Mouse (Mus musculus) CH12.LX (cell line): ENCODE results near the gene Stk38l. TPM values are rescaled to one million over a fixed set of nuclear protein-coding genes. Genes with fewer than 3 reads are reported as not detected.

Source experiments
- DNase-seq: peaks from one replicate; pipeline ENCODE4 v3.0.0-alpha.2; 2013; ENCODE audit errors: extremely low read depth
- H3K27ac ChIP-seq: 2 replicates; pipeline ENCODE4 v1.5.1; 2012; ENCODE audit warnings: low read depth, mild to moderate bottlenecking, control low read depth, moderate library complexity; ENCODE audit not compliant: insufficient read depth
- H3K27me3 ChIP-seq: replicated peaks from 2 replicates; pipeline ENCODE3; 2012; ENCODE audit warnings: inconsistent platforms
- H3K36me3 ChIP-seq, 2 experiments: replicated peaks in 1 of 2; 2 replicates each; pipeline versions ENCODE3 to v1.6.1; 2012; ENCODE audit warnings: inconsistent platforms in 1 of 2, low read length in 1 of 2, mild to moderate bottlenecking in 1 of 2, mixed read lengths in 1 of 2, moderate library complexity in 1 of 2; ENCODE audit not compliant: control insufficient read depth in 1 of 2, insufficient read depth in 1 of 2
- H3K4me1 ChIP-seq, 2 experiments: 2 replicates each; pipeline ENCODE4 v1.6.1; 2012; ENCODE audit warnings: inconsistent platforms in 1 of 2, moderate library complexity in 1 of 2; ENCODE audit not compliant: insufficient read depth in 2 of 2, control insufficient read depth in 1 of 2
- H3K4me2 ChIP-seq: 2 replicates; pipeline ENCODE4 v1.6.1; 2012; ENCODE audit warnings: low read depth, mild to moderate bottlenecking, control low read depth; ENCODE audit not compliant: poor library complexity, insufficient read depth, severe bottlenecking
- H3K4me3 ChIP-seq, 3 experiments: fragments of 150-350 bp in 1 of 3; sonication (generic) in 1 of 3; replicated peaks in 1 of 3; 2 replicates each; pipeline versions ENCODE3 to v1.5.1; 2011 to 2012; ENCODE audit warnings: low read depth in 2 of 3, low read length in 2 of 3, mild to moderate bottlenecking in 2 of 3, moderate library complexity in 2 of 3, control low read depth in 1 of 3, improper control_type of control experiment in 1 of 3, inconsistent platforms in 1 of 3, mixed read lengths in 1 of 3; ENCODE audit not compliant: poor library complexity in 1 of 3
- H3K79me2 ChIP-seq: replicated peaks from 2 replicates; pipeline ENCODE4 v1.6.1; 2012; ENCODE audit warnings: mild to moderate bottlenecking, moderate library complexity; ENCODE audit not compliant: control insufficient read depth, poor library complexity, insufficient read depth, severe bottlenecking; ENCODE audit errors: extremely low read depth
- H3K9ac ChIP-seq: 2 replicates; pipeline ENCODE4 v1.6.1; 2012; ENCODE audit warnings: low read depth, mild to moderate bottlenecking, control low read depth, moderate library complexity; ENCODE audit not compliant: insufficient read depth
- H3K9me3 ChIP-seq: replicated peaks from 2 replicates; pipeline ENCODE3; 2012; ENCODE audit warnings: low read length, inconsistent platforms, mixed read lengths
- BHLHE40 ChIP-seq: IDR thresholded peaks from 2 replicates; pipeline ENCODE4 v1.6.1; 2011; ENCODE audit warnings: mild to moderate bottlenecking, low read depth, low read length, improper control_type of control experiment
- CHD2 ChIP-seq: IDR thresholded peaks from 2 replicates; pipeline ENCODE4 v1.6.1; 2011; ENCODE audit warnings: low read length, improper control_type of control experiment
- E2F4 ChIP-seq: IDR thresholded peaks from 2 replicates; pipeline ENCODE4 v1.6.1; 2011; ENCODE audit warnings: low read depth, low read length, improper control_type of control experiment; ENCODE audit not compliant: insufficient replicate concordance
- EP300 ChIP-seq: IDR thresholded peaks from 2 replicates; pipeline ENCODE4 v1.6.1; 2011; ENCODE audit warnings: low read length, improper control_type of control experiment
- ETS1 ChIP-seq: conservative IDR thresholded peaks from 2 replicates; pipeline ENCODE4 v1.6.1; 2012; ENCODE audit warnings: low read depth, mild to moderate bottlenecking, inconsistent platforms, low read length, improper control_type of control experiment, moderate library complexity
- HCFC1 ChIP-seq: IDR thresholded peaks from 2 replicates; pipeline ENCODE4 v1.6.1; 2012; ENCODE audit warnings: low read depth, mild to moderate bottlenecking, inconsistent platforms, low read length, improper control_type of control experiment
- IRF4 ChIP-seq: IDR thresholded peaks from 2 replicates; pipeline ENCODE4 v1.6.1; 2014; ENCODE audit warnings: low read depth, mild to moderate bottlenecking, inconsistent platforms, low read length, improper control_type of control experiment
- JUN ChIP-seq: IDR thresholded peaks from 2 replicates; pipeline ENCODE4 v1.6.1; 2011; ENCODE audit warnings: low read depth, mild to moderate bottlenecking, low read length, improper control_type of control experiment, moderate library complexity; ENCODE audit not compliant: insufficient read depth
- JUND ChIP-seq: conservative IDR thresholded peaks from 2 replicates; pipeline ENCODE4 v1.6.1; 2011; ENCODE audit warnings: low read depth, low read length, improper control_type of control experiment
- MAFK ChIP-seq: IDR thresholded peaks from 2 replicates; pipeline ENCODE4 v1.6.1; 2011; ENCODE audit warnings: low read length, improper control_type of control experiment; ENCODE audit not compliant: insufficient replicate concordance
- MAZ ChIP-seq: IDR thresholded peaks from 2 replicates; pipeline ENCODE4 v1.6.1; 2012; ENCODE audit warnings: low read depth, mild to moderate bottlenecking, inconsistent platforms, low read length, improper control_type of control experiment, moderate library complexity
- MEF2A ChIP-seq: IDR thresholded peaks from 2 replicates; pipeline ENCODE4 v1.6.1; 2014; ENCODE audit warnings: low read depth, mild to moderate bottlenecking, inconsistent platforms, low read length, improper control_type of control experiment, borderline replicate concordance
- MXI1 ChIP-seq: IDR thresholded peaks from 2 replicates; pipeline ENCODE4 v1.6.1; 2011; ENCODE audit warnings: mild to moderate bottlenecking, low read depth, low read length, improper control_type of control experiment
- POLR2A ChIP-seq: IDR thresholded peaks from 2 replicates; pipeline ENCODE4 v1.6.1; 2011; ENCODE audit warnings: low read depth, mild to moderate bottlenecking, improper control_type of control experiment, low read length
- POLR2AphosphoS2 ChIP-seq: IDR thresholded peaks from 2 replicates; pipeline ENCODE4 v1.6.1; 2011; ENCODE audit warnings: low read depth, low read length, improper control_type of control experiment
- RCOR1 ChIP-seq: conservative IDR thresholded peaks from 2 replicates; pipeline ENCODE4 v1.6.1; 2012; ENCODE audit warnings: low read depth, mild to moderate bottlenecking, inconsistent platforms, low read length, improper control_type of control experiment
- TCF12 ChIP-seq: IDR thresholded peaks from 2 replicates; pipeline ENCODE4 v1.6.1; 2014; ENCODE audit warnings: low read depth, mild to moderate bottlenecking, inconsistent platforms, low read length, improper control_type of control experiment
- UBTF ChIP-seq: IDR thresholded peaks from 2 replicates; pipeline ENCODE4 v1.6.1; 2012; ENCODE audit warnings: low read depth, mild to moderate bottlenecking, inconsistent platforms, low read length, improper control_type of control experiment, moderate library complexity
- ZC3H11A ChIP-seq: IDR thresholded peaks from 2 replicates; pipeline ENCODE4 v1.6.1; 2012; ENCODE audit warnings: low read depth, mild to moderate bottlenecking, inconsistent platforms, low read length, improper control_type of control experiment
- ZNF384 ChIP-seq: IDR thresholded peaks from 2 replicates; pipeline ENCODE4 v1.6.1; 2012; ENCODE audit warnings: low read depth, low read length, improper control_type of control experiment, inconsistent platforms
- dilution Hi-C: fragments of 300-500 bp; cut with MboI; formaldehyde crosslinking; loops from 2 replicates; pipeline ENCODE4 v1.14.3; 2020; ENCODE audit warnings: low sequenced_read_pairs; ENCODE audit not compliant: extremely low pct_unique_long_range_greater_than_20kb, extremely low pct_ligation_motif_present
- in situ Hi-C: fragments of 300-500 bp; cut with MboI; formaldehyde crosslinking; loops from 3 replicates; pipeline ENCODE4 v1.14.3; 2019; ENCODE audit warnings: low sequenced_read_pairs, low pct_ligation_motif_present, low pct_unique_long_range_greater_than_20kb, mixed read lengths
- polyA plus RNA-seq: library from polyadenylated mRNA; unstranded; fragments of >175 nt; gene quantifications from 2 replicates; pipeline ENCODE4 v1.2.1, GENCODE M21; 2012; ENCODE audit warnings: low read depth; ENCODE audit not compliant: insufficient read length
- total RNA-seq, 2 experiments: library from RNA; depleted of rRNA; stranded (reverse); fragments of 300-350 nt in 1 of 2; fragments of >200 nt in 1 of 2; gene quantifications; 2 replicates each; pipeline ENCODE4 v1.2.3; 2012 to 2014

Gene Stk38l
- total and polyA plus RNA-seq, 3 experiments = 3.8 to 5.2 (median 4.7) TPM

- H3K27me3 ChIP-seq = no peaks in the 10 kb centered on the region
- H3K9me3 ChIP-seq = no peaks in the 10 kb centered on the region
- dilution Hi-C loops (no loop called here), in situ Hi-C loops (no loop called here)
- no peak overlapping the region for H3K27ac ChIP-seq
- DNase-seq = peak; percentile 32
- H3K4me2 ChIP-seq = no peak overlapping the region; the same call in 1 of the 2 replicates
- no peaks in the 10 kb centered on the region for H3K79me2 ChIP-seq
- TF ChIP-seq CHD2 = no peak
- TF ChIP-seq JUND = peak; percentile 69; the same call in 1 of the 2 replicates
- TF ChIP-seq IRF4 = peak; percentile 83
- TF ChIP-seq ZC3H11A = no peak
- no peak for TF ChIP-seq MAZ
- TF ChIP-seq JUN = peak; percentile 61; the same call in 1 of the 2 replicates
- TF ChIP-seq EP300 = peak; percentile 81
- TF ChIP-seq POLR2AphosphoS2 = no peak
- TF ChIP-seq E2F4 = no peak
- peak; percentile 66; the same call in 1 of the 2 replicates for TF ChIP-seq RCOR1
- TF ChIP-seq ETS1 = peak; percentile 42
- TF ChIP-seq MEF2A = no peak; the same call in 1 of the 2 replicates
- TF ChIP-seq BHLHE40 = peak; percentile 40; the same call in 1 of the 2 replicates
- no peak for TF ChIP-seq POLR2A
- no peak for TF ChIP-seq MAFK
- no peak for TF ChIP-seq TCF12
- TF ChIP-seq MXI1 = no peak
- TF ChIP-seq ZNF384 = peak; percentile 36; the same call in 1 of the 2 replicates
- TF ChIP-seq UBTF = no peak
- TF ChIP-seq, all 38 proteins: peak for 8
- H3K4me1 ChIP-seq = peaks cover 11 to 19% of the 10 kb centered on the region in 2 experiments
- H3K9ac ChIP-seq = no peak overlapping the region; the same call in 1 of the 2 replicates
- no peak overlapping the region for H3K4me3 ChIP-seq
- no peaks in the 10 kb centered on the region for H3K36me3 ChIP-seq
Observed at GRCm38 (mm10) chr6:146813007-146813406, 88.2 kb downstream of the Stk38l start.

GRCm38 (mm10) chr6:146820177-146820965, 95.6 kb downstream of the Stk38l start:
- Histone ChIP-seq H3K4me1 (no peaks in the 10 kb centered on the region), H3K4me2 (no peak overlapping the region), H3K9ac (no peak overlapping the region), H3K79me2 (no peaks in the 10 kb centered on the region), H3K36me3 (no peaks in the 10 kb centered on the region), H3K27me3 (no peaks in the 10 kb centered on the region), H3K9me3 (no peaks in the 10 kb centered on the region), H3K27ac (no peak overlapping the region), H3K4me3 (no peak overlapping the region)
- DNase-seq = no peak
- dilution Hi-C loops (no loop called here), in situ Hi-C loops (no loop called here)
- TF ChIP-seq HCFC1 = no peak
